Mouse (Mus musculus) layer of hippocampus, postnatal 14 days (tissue): Measurements from ENCODE around the gene Srgap1. TPM values are rescaled to one million over a fixed set of nuclear protein-coding genes. Genes with fewer than 3 reads are reported as not detected.

Experiments
- DNase-seq, 2 experiments: peaks; one replicate each; pipeline ENCODE4 v3.0.0; 2021 to 2022; ENCODE audit warnings: low spot score in 2 of 2, mixed read lengths in 1 of 2
- total RNA-seq, 2 experiments: library from RNA; stranded (reverse); gene quantifications; 2 replicates each; pipeline ENCODE4 v1.2.3; 2021

The Srgap1 gene
- total RNA-seq, 2 experiments from 2014 or later, result 19.0 to 23.4 TPM

DNA sequence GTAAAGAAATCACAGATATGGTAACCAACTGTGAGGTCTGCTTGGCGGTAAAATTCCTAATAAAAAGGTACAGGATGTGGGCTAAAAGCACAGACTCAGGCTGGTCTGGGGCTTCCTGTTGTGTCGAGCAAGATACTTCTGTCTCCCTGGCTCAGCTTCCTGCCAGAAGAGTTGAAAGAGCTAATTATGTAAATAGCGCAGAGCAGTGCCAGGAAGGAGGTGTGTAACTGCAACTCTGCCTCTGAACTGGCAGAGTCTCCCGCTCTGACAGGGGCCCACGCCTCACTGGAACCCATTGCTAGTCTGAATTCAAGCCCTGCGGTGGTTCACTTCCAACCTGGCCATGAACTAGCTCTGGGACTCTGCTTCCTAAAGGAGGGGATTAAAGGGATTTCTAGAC lies 160.3 kb downstream of the Srgap1 start:
- DNase-seq, result peak in 1 of 2 experiments; percentile 19

DNA sequence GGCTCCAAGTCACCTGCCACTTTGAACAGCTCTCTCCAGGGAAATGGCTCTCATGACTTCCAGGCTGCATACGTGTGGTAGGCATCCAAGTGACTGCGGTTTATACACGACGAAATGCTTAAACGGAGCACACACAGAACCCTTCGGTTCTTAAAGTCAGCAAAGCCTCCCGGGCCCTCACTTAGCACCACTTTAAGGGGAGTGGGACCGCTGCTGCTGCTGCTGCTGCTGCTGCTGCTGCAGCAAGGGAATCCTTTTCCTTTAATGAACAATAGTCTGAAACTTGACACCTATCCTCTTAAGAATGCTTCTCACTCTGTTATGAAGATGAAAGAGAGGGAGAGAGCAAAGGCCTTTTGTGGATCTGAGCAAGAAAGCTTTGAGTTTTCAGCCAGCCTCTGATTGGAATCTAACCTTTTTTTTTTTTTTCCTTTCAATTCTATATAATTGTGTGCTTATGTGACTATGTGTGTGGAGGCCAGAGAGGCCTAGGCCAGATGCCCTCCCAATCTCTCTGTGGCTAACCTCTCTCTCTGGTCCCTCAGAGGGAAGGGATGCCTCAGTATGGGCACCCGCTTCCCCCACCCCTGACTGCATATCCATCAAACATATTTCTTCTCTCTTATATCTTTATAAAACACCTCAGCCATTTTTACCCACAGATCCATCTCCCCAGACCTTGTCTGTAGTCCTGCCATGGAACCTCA lies 161.4 kb downstream of the Srgap1 start:
- DNase-seq, result no peak

- DNase-seq, result no peak
These were observed 164.7 kb downstream of the Srgap1 start for GRCm38 (mm10) chr10:121882461-121882860.

- DNase-seq, result no peak
These were observed 168.3 kb downstream of the Srgap1 start for GRCm38 (mm10) chr10:121878855-121879254.

- no peak for DNase-seq
These were observed 169.2 kb downstream of the Srgap1 start for GRCm38 (mm10) chr10:121877906-121878305.

GRCm38 (mm10) chr10:121873063-121873489 lies 174.0 kb downstream of the Srgap1 start:
- no peak for DNase-seq

- DNase-seq, result no peak
These were observed 177.2 kb downstream of the Srgap1 start for GRCm38 (mm10) chr10:121869941-121870340.

GRCm38 (mm10) chr10:121868255-121868654 lies 178.9 kb downstream of the Srgap1 start:
- no peak for DNase-seq

DNA sequence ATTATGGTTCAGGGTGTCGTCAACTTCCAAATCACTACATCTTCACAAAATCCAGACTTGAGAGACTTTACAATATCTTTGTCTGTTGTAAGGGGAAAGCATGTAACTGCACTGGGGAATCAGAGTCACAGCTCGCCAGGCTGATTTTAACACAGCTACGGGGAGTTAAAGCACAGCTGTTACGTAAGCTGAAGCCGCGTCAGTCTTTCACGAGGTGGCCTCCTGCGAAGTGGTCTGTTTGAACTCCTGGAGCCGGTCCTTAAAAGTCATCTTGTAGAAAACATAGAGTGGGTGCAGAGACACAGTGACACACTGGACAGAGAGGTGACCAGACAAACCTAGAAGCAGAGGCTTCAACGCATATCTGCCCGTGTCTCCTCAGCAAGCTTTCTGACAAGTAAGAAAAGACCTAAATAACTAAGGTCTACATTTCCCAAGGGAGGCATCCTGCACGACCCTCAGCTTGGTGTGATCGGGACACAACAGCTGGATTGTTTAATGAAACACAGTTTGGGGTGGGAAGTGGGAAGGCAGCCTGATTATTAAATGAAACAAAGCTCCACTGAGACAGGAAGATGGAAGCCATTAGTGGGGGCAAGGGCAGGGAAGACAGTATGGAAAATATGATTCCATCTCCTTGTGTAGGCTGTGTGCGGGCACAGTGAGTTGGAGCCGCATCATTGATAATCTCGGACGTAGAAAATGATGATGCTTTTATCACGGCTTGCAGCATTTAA lies 181.4 kb downstream of the Srgap1 start:
- DNase-seq, result no peak

DNA sequence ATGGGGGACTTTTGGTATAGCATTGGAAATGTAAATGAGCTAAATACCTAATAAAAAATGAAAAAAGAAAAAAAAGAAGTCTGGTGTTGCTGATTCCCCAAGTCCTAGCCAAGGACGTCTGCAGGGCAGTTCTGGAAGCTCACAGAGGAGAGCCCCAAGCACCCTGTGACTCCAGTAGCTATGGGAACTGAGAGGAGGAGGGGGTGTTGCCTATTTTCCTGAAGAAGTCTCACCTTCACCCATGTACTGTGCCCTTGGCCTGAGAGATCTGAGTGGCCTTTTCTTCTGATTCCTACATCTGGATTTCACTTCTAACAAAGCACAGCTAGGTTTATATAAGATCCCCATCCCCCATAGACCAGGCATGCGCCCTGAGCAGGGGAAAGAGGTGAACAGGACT lies 186.2 kb downstream of the Srgap1 start:
- DNase-seq, result no peak

- no peak for DNase-seq
These were observed 187.1 kb downstream of the Srgap1 start for GRCm38 (mm10) chr10:121859803-121860571.

DNA sequence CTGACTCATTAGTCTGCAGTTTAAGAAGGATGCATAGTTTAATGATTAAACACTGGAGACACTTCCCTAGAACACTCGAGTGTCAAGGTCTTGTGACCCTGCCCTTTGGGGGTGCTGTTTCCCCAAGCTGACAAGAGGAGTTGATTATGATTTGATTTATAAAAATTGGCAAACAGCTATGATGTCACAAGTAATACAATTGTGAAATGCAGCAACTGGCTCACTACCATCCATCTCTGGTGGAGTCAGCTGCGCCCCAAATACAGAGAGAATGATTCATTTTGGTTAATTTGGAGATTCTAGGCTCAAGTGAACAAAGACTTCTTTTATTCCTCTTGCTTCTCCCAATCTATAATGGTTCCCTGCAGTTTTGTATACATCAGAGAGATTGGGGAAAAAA lies 188.2 kb downstream of the Srgap1 start:
- no peak for DNase-seq

DNA sequence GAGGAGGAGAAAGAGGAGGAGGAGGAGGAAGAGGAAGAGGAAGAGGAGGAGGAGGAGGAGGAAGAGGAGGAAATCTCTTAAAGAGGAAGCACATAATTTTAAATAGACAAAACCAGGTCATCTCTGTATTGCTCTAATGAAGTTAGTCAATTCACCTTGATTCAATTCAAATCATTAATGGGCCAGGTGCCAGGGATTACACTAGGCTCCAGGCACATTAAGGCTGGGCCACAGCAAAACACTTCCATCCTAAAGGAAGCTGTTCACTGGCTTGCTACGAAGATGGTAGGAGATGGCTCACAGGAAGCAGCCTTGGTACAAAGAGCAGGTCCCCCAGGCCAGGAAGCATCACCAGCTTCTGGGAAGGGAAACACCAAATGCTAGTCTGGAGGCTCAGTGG lies 189.0 kb downstream of the Srgap1 start:
- no peak for DNase-seq

DNA sequence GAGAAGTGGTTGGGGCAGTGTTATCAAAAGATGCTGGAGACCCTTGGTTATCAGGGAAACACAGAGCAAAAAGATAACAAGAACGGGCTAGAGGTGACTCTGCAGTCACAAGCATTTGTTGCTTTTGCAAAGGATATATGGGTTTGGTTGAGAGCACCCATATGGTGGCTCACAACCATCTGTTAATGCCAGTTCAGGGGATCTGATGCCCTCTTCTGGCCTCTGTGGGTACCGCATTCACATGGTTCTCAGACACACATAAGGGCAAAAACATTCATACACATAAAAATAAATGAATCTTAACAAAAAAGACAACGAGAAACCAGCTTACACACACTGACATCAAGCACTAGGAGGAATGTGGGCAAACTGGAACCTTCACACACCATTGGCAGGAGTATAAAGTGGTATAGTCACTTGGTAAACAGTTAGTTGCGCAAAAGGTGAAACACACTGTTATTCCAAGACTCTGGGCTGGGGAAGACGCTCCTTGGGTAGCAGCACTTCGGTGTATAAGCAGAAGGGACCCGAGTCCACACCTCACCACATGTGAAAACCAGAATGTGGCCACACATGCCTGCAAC lies 191.2 kb downstream of the Srgap1 start:
- no peak for DNase-seq

GRCm38 (mm10) chr10:121853385-121853808 lies 193.7 kb downstream of the Srgap1 start:
- DNase-seq, result no peak

GRCm38 (mm10) chr10:121849496-121849895 lies 197.6 kb downstream of the Srgap1 start:
- DNase-seq, result no peak

- peak; percentile 17 to 43 for DNase-seq
These were observed 201.4 kb downstream of the Srgap1 start for GRCm38 (mm10) chr10:121845677-121846076.

- peak in 1 of 2 experiments; percentile 8 for DNase-seq
These were observed 209.8 kb downstream of the Srgap1 start for GRCm38 (mm10) chr10:121837166-121837898.

DNA sequence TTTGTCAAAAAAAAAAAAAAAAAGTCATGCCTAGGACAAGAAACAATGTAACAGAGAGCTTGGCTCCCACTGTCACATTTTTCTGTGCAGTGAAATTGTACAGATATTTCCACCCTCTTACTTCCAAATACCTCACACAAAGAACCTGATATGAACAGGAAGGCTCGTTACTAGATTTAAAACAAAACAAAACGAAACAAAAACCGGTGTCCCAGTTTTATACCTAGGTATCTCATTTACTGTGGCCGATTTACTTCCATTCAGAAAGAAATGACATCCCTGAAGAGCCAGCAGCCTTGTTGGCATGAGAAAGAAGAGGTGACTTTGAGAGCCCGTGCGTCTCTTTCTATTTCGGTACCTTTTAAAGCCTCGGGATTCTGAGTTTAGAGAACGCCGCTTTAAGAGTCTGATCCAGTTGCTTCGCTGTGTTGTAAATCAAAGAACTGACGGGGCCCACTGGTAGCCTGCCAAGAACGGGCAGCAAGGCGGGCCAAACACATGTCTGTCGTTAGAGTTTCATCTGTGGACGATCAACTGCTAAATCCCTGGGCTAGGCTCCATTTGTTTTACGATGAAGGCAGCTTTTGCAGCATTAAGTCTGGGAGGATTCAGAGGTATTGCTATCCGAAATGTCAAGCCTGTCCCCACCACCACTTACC lies 210.5 kb downstream of the Srgap1 start:
- DNase-seq, result peak; percentile 62 to 71

- DNase-seq, result no peak
These were observed 213.7 kb downstream of the Srgap1 start for GRCm38 (mm10) chr10:121833443-121833842.
